Mouse (Mus musculus) intestine, postnatal 0 days (tissue): Measurements from ENCODE around the gene Ifit1bl2. TPM values are rescaled to one million over a fixed set of nuclear protein-coding genes. Genes with fewer than 3 reads are reported as not detected.
"Not testable (repeated sequence)": the region's sequence is repeated elsewhere in the genome, so short reads cannot be mapped to it uniquely, and the experiment has no call there.

ENCODE experiments used
- ATAC-seq: fragments of 200-750 bp; cut with Nextera tagmentation; 2 replicates; pipeline ENCODE4 v1.8.0; 2017; ENCODE audit warnings: mild to moderate bottlenecking, moderate TSS enrichment, moderate library complexity
- H3K27ac ChIP-seq: fragments of 300-500 bp; sonication (generic); 2 replicates; pipeline ENCODE4 v1.5.1; 2014; ENCODE audit warnings: mild to moderate bottlenecking, low read depth, low read length, moderate library complexity
- H3K27me3 ChIP-seq: fragments of 300-500 bp; sonication (generic); replicated peaks from 2 replicates; pipeline ENCODE4 v1.6.1; 2014; ENCODE audit warnings: low read length, mixed read lengths; ENCODE audit not compliant: control insufficient read depth, insufficient read depth
- H3K36me3 ChIP-seq: fragments of 300-500 bp; sonication (generic); 2 replicates; pipeline ENCODE4 v1.6.1; 2014; ENCODE audit warnings: mild to moderate bottlenecking, moderate library complexity; ENCODE audit not compliant: control insufficient read depth, insufficient read depth
- H3K4me1 ChIP-seq: fragments of 300-500 bp; sonication (generic); replicated peaks from 2 replicates; pipeline ENCODE4 v1.6.1; 2014; ENCODE audit warnings: antibody characterized with exemption, low read length, mixed read lengths; ENCODE audit not compliant: control insufficient read depth, insufficient read depth
- H3K4me2 ChIP-seq: fragments of 300-500 bp; sonication (generic); replicated peaks from 2 replicates; pipeline ENCODE4 v1.6.1; 2014; ENCODE audit warnings: low read depth, mild to moderate bottlenecking, moderate library complexity
- H3K4me3 ChIP-seq: fragments of 300-500 bp; sonication (generic); 2 replicates; pipeline ENCODE4 v1.5.1; 2014; ENCODE audit warnings: low read depth, low read length
- H3K9ac ChIP-seq: fragments of 300-500 bp; sonication (generic); 2 replicates; pipeline ENCODE4 v1.6.1; 2014; ENCODE audit warnings: mild to moderate bottlenecking, low read depth, low read length
- H3K9me3 ChIP-seq: fragments of 300-500 bp; sonication (generic); 2 replicates; pipeline ENCODE4 v1.6.1; 2016; ENCODE audit warnings: mixed run types; ENCODE audit not compliant: control insufficient read depth
- CTCF ChIP-seq: sonication (generic); IDR thresholded peaks from 2 replicates; pipeline ENCODE4 v1.5.1; 2016; ENCODE audit warnings: low read depth, mild to moderate bottlenecking, control low read depth, antibody characterized with exemption, moderate library complexity
- WGBS: fragments of 180-500 bp; shearing (Covaris S2); extraction: QIAGEN DNeasy Blood & Tissue Kit; methylation state at CpG from one replicate; pipeline ENCODE4 v1.1.7; 2014; 5-methylcytosine and 5-hydroxymethylcytosine counted together
- polyA plus RNA-seq: library from polyadenylated mRNA; unstranded; fragments of >200 nt; fragmentation: Nextera tagmentation; extraction: Ambion mirVana; gene quantifications from 2 replicates; pipeline ENCODE4 v1.2.1, GENCODE M21; 2015

Ifit1bl2 gene
- polyA plus RNA-seq, 1 experiment from 2014 or later: 134 TPM

DNA sequence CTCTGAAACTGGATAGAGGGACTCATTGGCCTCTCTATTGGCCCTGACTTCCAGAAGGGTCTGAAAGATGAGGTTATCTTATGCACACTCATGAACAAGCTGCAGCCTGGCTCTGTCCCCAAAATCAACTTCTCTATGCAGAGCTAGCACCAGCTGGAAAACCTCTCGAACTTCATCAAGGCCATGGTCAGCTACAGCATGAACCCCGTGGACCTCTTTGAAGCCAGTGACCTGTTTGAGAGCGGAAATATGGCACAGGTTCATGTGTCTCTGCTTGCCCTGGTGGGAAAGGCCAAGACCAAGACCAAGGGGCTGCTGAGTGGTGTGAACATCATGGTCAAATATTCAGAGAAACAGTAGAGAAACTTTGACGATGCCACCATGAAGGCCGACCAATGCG, 16.8 kb downstream of the Ifit1bl2 start:
- H3K27ac ChIP-seq: no peak overlapping the region
- no peaks in the 10 kb centered on the region for H3K27me3 ChIP-seq
- no peak overlapping the region for H3K4me3 ChIP-seq
- WGBS: 92% methylated on average over 6 of the region's 6 CpGs
- no peak for TF ChIP-seq CTCF
- H3K36me3 ChIP-seq: peaks cover 3% of the 10 kb centered on the region; the same call in 1 of the 2 replicates
- H3K9me3 ChIP-seq: no peaks in the 10 kb centered on the region
- H3K9ac ChIP-seq: no peak overlapping the region
- H3K4me1 ChIP-seq: no peaks in the 10 kb centered on the region; the same call in 1 of the 2 replicates
- no peak for ATAC-seq
- H3K4me2 ChIP-seq: peak overlapping the region; percentile 41

DNA sequence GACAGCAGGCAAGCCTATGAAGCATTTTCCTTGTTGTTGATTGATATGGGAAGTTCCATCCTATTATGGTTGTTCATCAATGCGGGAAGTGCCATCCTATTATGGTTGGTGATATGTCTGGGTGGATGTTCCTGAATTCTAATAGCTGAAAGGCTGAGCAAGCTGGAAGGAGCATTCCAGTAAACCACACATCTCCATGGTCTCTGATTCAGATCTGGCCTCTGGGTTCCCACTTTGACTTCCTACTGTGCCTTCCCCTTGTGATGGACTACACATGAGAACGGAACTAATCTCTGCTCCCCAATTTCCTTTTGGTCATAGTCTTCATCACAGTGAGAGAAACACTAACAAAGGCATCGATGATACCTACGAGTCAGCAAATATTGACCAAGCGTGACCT, 19.7 kb downstream of the Ifit1bl2 start:
- Histone ChIP-seq H3K36me3 (peaks cover 3% of the 10 kb centered on the region; the same call in 1 of the 2 replicates), H3K4me1 (no peaks in the 10 kb centered on the region; the same call in 1 of the 2 replicates), H3K27ac (no peak overlapping the region), H3K4me2 (no peak overlapping the region), H3K27me3 (no peaks in the 10 kb centered on the region), H3K9ac (no peak overlapping the region), H3K9me3 (no peaks in the 10 kb centered on the region), H3K4me3 (no peak overlapping the region)
- no peak for ATAC-seq
- no peak for TF ChIP-seq CTCF
- 75% methylated on average over 5 of the region's 5 CpGs for WGBS

DNA sequence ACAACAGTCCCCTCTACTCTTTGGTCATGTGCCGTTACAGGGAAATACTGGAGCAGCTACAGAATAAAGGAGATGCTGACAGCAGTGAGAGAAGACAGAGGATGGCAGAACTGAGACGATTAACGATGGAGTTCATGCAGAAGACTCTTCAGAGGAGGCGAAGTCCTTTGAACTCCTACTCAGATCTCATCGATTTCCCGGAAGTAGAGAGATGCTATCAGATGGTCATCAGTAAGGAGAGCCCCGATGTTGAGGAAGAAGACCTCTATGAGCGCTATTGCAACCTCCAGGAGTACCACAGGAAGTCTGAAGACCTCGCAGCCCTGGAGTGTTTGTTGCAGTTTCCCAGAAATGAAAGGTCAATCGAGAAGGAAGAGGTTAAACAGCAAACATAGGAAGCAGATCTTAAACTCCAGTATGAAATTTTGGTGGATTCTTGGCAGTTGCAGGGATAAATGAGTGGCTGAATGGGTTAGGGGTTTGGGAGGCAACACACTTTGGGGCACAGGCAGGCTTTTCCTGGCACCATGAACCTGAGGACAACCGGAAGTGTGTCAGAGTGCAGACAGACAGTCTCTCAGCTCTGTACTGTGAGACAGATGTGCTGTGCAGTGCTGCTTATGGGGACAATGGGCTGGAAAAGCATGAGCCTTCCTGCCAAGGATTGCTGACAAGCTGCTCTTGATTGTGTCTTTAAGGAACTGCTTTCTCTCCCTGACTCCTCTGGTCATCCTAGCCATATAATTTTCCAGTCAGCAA, 28.1 kb downstream of the Ifit1bl2 start:
- not testable (repeated sequence) for H3K27me3 ChIP-seq, H3K27ac ChIP-seq, H3K36me3 ChIP-seq, H3K4me3 ChIP-seq, H3K9me3 ChIP-seq, H3K9ac ChIP-seq, ATAC-seq, H3K4me1 ChIP-seq, H3K4me2 ChIP-seq
- 88% methylated on average over 5 of the region's 11 CpGs for WGBS

DNA sequence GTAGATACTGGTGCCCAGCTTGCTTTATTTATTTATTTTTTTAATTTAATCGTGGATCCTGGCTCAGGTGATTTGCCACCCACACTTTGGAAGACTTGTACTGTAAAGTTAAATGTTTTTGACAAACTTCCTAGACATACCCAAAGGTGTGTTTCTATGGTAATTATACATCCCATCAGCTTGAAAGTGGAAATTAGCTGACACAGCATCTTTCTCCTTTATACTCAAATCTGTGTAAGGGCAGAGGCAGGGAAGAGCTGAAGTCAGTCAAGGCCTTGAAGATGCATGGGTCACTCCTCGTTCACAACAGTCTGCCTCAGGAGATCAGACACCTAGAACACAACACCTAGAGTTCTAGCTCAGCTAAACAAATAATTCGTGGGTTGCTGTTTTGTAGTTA, 30.4 kb downstream of the Ifit1bl2 start:
- H3K36me3 ChIP-seq, H3K9ac ChIP-seq, ATAC-seq, H3K27ac ChIP-seq, H3K27me3 ChIP-seq, H3K4me1 ChIP-seq, H3K4me2 ChIP-seq, H3K9me3 ChIP-seq, H3K4me3 ChIP-seq: not testable (repeated sequence)
- WGBS: 76% methylated on average over 3 of the region's 3 CpGs

DNA sequence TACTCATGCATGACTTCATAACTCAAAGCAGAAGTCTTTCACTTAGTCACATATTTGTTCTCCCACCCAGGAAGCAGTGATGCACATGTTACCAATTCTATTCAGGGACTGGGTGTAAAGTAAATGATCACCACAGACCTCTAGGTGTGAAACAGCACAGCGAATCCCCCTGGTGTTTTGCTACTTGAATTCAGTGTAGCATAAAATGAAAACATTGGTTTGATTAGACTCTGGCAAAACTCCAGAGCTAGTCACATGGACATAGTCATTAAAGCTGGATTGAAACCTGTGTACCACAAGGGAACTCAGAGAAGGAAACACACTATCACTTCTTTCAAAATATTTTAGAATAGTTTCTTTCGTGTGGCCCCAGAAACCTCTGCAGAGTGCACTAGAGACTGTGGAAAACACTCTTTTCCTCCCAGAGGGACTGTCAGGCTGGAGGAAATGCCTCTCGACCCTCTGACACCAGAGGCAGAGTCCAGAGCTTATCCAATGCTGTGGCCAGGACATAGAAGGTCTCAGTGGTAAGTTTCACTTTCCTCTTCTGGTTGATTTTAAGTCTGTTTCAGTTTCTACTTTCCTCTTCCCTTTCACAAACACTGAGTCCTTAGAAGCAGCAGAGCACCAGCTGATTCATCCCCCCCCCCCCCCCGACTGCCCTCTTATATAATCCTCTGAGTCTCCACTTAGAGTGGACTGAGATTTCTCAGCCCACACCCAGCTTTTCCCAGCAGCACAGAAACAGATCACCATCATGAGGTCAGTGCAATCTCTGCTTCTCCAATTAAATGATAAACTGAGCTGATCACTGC, 33.1 kb downstream of the Ifit1bl2 start, which contains the start of gene Ifit3b:
Ifit3b (plus strand) TSS at position 734 of the 815 bp plus-strand sequence.
- H3K9me3 ChIP-seq, H3K27me3 ChIP-seq, H3K4me3 ChIP-seq, H3K9ac ChIP-seq, H3K36me3 ChIP-seq, H3K4me1 ChIP-seq: not testable (repeated sequence)
- Histone ChIP-seq H3K4me2 (peak within 1 kb of the TSS; percentile 41), H3K27ac (peak within 1 kb of the TSS; percentile 50; the same call in 1 of the 2 replicates)
- peak; percentile 87 for ATAC-seq
- 27% methylated on average over 4 of the region's 4 CpGs for WGBS

DNA sequence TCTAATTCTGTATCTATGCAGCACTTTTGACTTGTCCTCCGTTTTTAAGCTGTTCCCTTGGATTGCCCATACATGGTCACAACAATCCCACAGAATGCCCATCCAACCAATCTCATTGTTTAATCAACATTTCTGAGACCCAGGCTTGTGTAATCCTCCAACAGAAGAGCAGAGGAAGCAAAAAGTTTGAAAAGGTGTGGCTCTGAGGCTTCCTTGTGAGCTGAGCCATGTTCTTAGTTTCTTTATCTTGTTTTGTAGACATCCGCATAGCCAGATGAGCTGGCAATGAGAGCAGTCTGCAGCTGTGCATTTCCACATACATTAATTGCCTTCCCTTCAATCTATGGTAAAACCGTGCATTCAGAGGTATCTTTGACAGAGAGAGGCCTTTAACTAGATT, 35.1 kb downstream of the Ifit1bl2 start:
- no peak for TF ChIP-seq CTCF
- 84% methylated on average over 3 of the region's 3 CpGs for WGBS
- no peaks in the 10 kb centered on the region for H3K4me1 ChIP-seq
- no peaks in the 10 kb centered on the region for H3K36me3 ChIP-seq
- H3K27me3 ChIP-seq: no peaks in the 10 kb centered on the region
- H3K4me2 ChIP-seq: no peak overlapping the region
- no peak overlapping the region for H3K4me3 ChIP-seq
- no peak overlapping the region for H3K9ac ChIP-seq
- ATAC-seq: no peak
- no peaks in the 10 kb centered on the region for H3K9me3 ChIP-seq
- no peak overlapping the region for H3K27ac ChIP-seq

DNA sequence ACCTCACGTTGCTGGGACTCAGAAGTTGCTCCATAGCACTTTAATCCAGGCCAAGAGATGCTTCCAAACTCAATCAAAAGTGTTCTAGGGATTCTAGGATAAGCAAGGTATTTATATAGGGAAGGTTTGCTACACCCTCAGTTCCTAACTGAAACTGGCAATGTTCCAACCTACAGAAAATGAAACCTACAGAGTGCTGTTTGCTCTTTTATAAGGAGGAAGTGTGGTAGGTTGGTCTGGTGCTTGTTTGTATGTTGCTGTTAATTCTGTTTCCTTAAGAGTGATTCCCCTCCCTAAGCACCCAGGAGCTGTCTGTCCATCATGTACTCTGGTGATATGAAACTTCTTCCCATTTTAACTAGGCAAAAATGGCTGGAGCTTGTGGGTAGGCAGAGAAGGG, 38.7 kb downstream of the Ifit1bl2 start, which contains the start of gene Ifit1bl1:
Ifit1bl1 (minus strand) TSS at position 69 of the 400 bp plus-strand sequence.
- 0 out of 2 replicates have a peak, but pooled peaks have one; percentile 42 for ATAC-seq
- 52% methylated on average over 1 of the region's 1 CpGs for WGBS
- not testable (repeated sequence) for H3K9me3 ChIP-seq, H3K27me3 ChIP-seq, H3K27ac ChIP-seq, H3K4me2 ChIP-seq, H3K4me3 ChIP-seq, H3K4me1 ChIP-seq, H3K36me3 ChIP-seq, H3K9ac ChIP-seq

DNA sequence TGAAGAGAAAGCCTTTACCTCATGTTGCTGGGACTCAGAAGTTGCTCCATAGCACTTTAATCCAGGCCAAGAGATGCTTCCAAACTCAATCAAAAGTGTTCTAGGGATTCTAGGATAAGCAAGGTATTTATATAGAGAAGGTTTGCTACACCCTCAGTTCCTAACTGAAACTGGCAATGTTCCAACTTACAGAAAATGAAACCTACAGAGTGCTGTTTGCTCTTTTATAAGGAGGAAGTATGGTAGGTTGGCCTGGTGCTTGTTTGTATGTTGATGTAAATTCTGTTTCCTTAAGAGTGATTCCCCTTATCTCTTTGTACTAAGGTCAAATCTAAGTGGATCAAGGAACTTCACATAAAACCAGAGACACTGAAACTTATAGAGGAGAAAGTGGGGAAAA, 41.3 kb downstream of the Ifit1bl2 start:
- peak; percentile 68 for ATAC-seq
- H3K9me3 ChIP-seq, H3K36me3 ChIP-seq, H3K4me1 ChIP-seq, H3K9ac ChIP-seq, H3K4me3 ChIP-seq, H3K4me2 ChIP-seq, H3K27me3 ChIP-seq, H3K27ac ChIP-seq: not testable (repeated sequence)
